Comparison of ENCODE assay signal across 1 mouse cellular context in the genomic region with DNA sequence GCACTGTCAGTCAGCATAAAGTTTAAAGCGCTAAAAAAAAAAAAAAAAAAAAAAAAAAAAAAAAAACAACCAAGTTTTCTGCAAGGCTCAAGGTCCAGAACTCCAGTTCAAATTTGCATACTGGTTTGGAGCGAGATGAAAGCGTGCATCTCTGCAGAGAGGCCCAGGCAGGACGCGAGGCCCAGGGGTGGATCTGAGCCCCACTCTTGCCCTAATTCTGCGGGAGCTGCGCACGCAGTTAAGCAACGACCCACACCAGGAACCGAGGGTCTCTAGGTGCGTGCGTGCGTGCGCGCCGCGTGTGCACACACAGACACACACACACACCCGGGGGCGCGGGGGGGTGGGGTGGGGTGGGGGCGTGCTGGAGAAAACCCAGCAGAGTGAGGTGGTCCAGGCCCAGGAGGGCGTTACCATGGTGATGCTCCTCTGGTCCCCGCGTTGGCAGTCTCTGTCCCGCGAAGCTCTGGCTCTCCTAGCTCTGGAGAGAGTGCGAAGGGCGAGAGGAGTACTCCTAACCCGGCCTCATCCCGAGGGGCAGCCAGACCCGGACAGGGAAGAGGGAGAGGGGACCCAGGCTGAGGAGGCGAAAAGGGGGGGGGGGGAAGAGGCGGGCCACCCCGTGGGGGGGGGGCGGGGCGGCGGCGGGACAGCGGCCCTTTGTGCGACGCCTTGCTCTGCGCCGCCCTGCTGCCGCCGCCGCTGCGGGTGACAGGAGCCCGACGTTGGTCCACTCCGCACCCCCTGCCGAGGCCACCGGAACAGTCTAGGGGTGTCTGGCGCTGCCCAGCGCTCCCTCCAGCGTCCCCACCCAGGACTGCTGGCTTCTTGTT.
TF ChIP-seq lines count a peak whose summit lies in the region.

TSS of gene D630003M21Rik (minus strand) at position 553 of the 833 bp plus-strand sequence.

TF ChIP-seq in CH12.LX, 34 proteins besides CTCF, POLR2A, EP300 and RAD21 (continued from another document):
- TF ChIP-seq USF2 (conservative IDR thresholded peaks at IDR 0.05; ENCODE audit: low read depth, low read length) (no peak), MYC (IDR thresholded peaks at IDR 0.05; ENCODE audit: low read depth, low read length) (0 out of 2 replicates have a peak, but pooled peaks have one; percentile 17), KAT2A (IDR thresholded peaks at IDR 0.05; ENCODE audit: insufficient replicate concordance, low read length) (no peak), ELF1 (IDR thresholded peaks at IDR 0.05; ENCODE audit: low read depth, low read length) (no peak), MEF2A (IDR thresholded peaks at IDR 0.05; ENCODE audit: borderline replicate concordance, low read depth, low read length) (no peak), ZKSCAN1 (IDR thresholded peaks at IDR 0.05; ENCODE audit: borderline replicate concordance, low read depth, low read length) (no peak), CHD2 (IDR thresholded peaks at IDR 0.05; ENCODE audit: low read length) (no peak), UBTF (IDR thresholded peaks at IDR 0.05; ENCODE audit: low read depth, low read length) (no peak), TBP (conservative IDR thresholded peaks at IDR 0.05; ENCODE audit: low read depth, low read length) (no peak), ZNF384 (IDR thresholded peaks at IDR 0.05; ENCODE audit: low read depth, low read length) (peak; percentile 95), JUN (IDR thresholded peaks at IDR 0.05; ENCODE audit: insufficient read depth, low read depth, low read length) (no peak), POLR2AphosphoS2 (IDR thresholded peaks at IDR 0.05; ENCODE audit: low read depth, low read length) (no peak), USF1 (IDR thresholded peaks at IDR 0.05; ENCODE audit: low read depth, low read length) (no peak), HCFC1 (IDR thresholded peaks at IDR 0.05; ENCODE audit: low read depth, low read length) (no peak), NRF1 (IDR thresholded peaks at IDR 0.05; ENCODE audit: low read depth, low read length) (no peak), SIN3A (IDR thresholded peaks at IDR 0.05; ENCODE audit: low read length) (no peak), NELFE (IDR thresholded peaks at IDR 0.05; ENCODE audit: low read depth, low read length) (no peak), MAZ (IDR thresholded peaks at IDR 0.05; ENCODE audit: low read depth, low read length) (no peak), CHD1 (IDR thresholded peaks at IDR 0.05; ENCODE audit: low read depth, low read length) (no peak), MAX (IDR thresholded peaks at IDR 0.05; ENCODE audit: low read length) (peak; percentile 40; the same call in 1 of the 2 replicates)
